Mouse (Mus musculus) gastrocnemius, postnatal 36 days (tissue): Measurements from ENCODE around the gene Tnni2. TPM values are rescaled to one million over a fixed set of nuclear protein-coding genes. Genes with fewer than 3 reads are reported as not detected.
A peak's percentile ranks its signal among the peaks of the same experiment; 100 is the strongest.

Experiments used
- DNase-seq, 2 experiments: peaks; one replicate each; pipeline ENCODE4 v3.0.0; 2022
- intact Hi-C: fragments of 180-260 bp; cut with DNase I; formaldehyde crosslinking; loops from one replicate; pipeline ENCODE4 v1.15.1; 2025
- total RNA-seq, 2 experiments: library from RNA; stranded (reverse); gene quantifications; 2 replicates each; pipeline ENCODE4 v1.2.3; 2021

Gene Tnni2
- total RNA-seq, 2 experiments from 2014 or later = 17,613 to 18,280 TPM

DNA sequence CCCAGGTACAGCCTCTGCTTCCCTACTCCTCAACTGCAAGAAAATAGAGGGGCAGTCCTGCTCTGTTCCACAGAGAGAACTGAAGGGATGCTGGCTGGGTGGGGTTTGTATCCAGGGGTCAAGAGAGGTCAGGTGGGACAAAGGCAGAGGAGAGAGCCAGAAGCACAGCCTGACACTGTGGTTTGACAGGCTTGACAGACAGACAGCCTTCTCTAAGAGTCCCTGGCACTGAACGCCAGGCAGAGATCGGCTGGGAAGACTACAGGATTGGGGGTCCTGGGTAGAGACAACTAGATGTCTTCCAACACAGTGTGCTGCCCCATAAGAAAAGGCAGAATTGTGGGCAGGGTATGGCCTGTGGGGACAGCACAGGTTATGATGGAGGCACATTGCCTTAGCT, 37.0 kb downstream of the Tnni2 start:
- DNase-seq = peak; percentile 3 to 22
- intact Hi-C loops = no loop called here

DNA sequence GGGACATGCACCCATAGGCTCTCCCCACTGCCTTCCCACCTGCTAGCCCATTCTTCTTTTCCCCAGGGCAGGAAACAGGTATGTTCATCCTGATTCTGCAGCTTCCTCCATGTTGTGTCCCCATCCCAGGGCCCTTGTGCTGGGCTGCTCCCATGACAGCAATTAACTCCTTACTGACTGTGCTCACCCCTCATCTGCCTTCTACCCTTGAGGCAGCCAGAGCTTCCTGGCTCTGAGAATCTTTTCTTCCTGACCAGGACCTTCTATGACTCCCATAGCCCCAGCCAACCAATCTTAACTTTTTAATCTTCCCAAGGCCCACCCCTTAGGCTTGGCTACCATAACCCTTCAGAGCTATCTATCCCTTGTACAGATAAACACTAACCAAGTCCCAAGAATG, 37.7 kb downstream of the Tnni2 start:
- peak; percentile 3 to 21 for DNase-seq
- intact Hi-C loops = no loop called here

DNA sequence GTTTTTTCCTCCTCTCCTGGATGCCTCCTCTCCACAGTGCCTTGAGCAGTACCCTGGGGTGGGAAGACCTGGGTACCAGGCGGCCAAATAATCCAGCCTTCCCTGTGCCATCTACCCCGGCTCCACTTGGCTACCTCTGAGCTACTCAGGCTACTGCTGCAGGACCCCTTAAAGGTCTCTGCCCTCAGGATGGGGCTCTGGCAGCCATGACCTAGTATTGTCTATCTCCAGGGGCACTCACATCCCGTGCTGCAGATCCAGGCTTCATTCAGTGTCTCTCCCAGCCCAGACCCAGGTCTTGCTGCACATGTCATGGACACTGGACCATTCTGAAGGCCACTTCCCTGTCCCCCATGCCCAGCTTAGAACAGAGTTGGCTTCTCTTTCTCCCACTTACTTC, 38.3 kb downstream of the Tnni2 start:
- peak in 1 of 2 experiments; percentile 20 for DNase-seq
- intact Hi-C loops = no loop called here

DNA sequence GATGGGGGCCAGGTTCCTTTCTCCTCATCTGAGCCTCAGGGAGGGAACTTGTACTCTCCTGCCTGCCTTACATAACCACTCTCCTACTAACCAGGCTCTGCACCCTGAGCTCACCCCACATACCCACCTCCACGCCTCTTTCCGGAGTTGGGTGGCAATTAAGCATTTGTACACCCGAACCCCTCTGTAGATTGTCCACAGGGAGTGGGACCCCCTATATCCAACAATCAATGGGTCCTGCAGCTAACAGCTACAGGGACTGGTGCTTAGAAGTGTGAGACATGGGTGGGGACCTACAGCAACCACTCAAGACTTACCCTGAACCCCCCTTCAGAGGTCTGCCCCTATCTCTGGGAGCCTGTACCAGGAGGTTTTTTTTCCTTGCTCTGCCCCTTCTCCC, 39.1 kb downstream of the Tnni2 start:
- intact Hi-C loops = no loop called here
- peak in 1 of 2 experiments; percentile 24 for DNase-seq

DNA sequence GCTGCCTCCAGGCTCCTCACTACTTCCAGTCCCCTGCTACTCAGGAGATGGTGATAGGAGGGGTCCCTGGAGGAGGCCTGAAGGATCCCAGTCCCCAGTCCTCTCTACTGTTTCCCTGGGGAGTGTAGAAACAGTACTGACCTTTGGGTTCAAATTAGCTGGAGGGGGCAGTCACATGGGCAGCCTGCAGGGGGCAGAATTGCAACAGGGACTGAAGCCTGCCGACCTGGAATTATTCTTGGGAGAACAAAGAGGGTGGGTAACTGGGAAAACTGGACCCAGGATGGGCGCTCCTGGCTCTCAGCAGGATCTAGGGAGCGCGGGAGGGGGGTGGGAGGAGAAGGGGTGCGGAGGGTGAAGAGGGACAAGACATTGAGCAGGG, 39.6 kb downstream of the Tnni2 start:
- intact Hi-C loops = no loop called here

DNA sequence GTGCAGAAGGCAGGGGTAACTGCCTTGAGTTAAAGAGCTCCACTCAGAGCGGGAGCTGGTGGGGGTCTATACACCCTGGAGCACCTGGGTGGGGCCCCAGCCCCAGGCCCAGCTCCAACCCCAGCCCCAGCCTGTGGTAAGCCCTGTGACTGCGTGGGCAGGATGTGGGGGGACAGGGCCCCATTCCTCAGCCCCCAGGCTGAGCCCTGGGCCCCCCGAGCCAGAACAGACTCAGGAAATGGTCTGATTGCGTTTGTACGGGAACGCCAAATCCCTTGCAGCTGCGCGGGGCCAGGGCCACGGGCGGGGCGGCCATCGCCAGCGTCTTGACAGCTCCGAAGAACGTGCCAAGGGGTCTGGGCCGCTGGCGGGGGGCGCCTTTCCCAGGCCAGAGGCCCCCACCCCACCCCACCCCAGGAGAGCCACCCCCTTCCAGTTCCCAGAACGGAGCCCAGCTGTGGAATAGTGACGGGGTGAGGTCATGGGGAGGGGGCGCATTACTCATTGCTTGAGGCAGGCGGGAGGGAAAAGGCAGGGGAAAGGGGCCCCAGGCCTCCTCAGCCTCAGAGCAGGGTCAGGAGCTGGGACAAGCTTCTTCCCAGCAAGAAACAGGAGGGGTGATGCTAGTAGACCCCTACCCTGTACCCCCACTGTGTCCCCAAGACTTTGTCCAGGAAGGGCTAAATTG, 40.1 kb downstream of the Tnni2 start:
- peak; percentile 66 to 69 for DNase-seq
- intact Hi-C loops = no loop called here

More for the DNA sequence above, 39.6 kb downstream of the Tnni2 start:
- peak; percentile 69 to 75 for DNase-seq

DNA sequence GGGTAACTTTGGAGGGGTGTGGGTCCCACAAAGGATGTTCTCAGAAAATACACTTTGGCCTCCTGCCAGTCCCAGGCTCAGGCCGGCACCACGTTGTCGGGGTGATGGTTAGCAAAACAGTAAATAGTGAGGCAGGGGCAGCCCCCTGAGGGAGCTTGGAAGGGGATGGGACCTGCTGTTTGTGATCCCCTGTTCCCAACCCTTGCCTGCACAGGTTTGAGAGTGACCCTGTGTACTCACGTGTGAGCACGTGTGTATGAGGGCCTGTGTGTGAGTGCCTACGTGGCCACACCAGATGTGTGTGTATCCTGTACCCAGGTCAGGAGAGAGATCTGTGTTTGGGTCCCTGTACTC, 40.6 kb downstream of the Tnni2 start:
- peak in 1 of 2 experiments; percentile 60 for DNase-seq
- intact Hi-C loops = no loop called here

DNA sequence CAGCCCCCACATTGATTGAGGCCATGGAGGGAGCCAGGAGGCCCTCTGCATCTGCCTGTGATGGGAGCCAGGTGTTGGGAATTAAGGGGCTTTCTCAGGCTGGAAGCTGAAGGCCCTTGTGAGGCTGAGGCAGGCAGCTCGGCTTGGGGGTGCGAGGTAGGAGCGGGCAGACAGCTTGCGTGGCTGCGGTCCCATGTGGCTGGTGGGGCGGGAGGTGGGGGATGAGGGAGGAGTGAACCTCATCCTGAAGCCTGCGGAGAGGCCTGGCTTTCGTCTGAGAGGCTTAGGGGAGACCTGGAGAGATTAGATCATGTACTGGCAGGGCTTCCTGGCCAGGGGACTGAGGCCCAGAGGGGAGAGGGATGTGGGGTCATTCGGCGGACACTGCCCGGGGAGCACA, 41.5 kb downstream of the Tnni2 start:
- intact Hi-C loops = no loop called here
- DNase-seq = peak in 1 of 2 experiments; percentile 41

DNA sequence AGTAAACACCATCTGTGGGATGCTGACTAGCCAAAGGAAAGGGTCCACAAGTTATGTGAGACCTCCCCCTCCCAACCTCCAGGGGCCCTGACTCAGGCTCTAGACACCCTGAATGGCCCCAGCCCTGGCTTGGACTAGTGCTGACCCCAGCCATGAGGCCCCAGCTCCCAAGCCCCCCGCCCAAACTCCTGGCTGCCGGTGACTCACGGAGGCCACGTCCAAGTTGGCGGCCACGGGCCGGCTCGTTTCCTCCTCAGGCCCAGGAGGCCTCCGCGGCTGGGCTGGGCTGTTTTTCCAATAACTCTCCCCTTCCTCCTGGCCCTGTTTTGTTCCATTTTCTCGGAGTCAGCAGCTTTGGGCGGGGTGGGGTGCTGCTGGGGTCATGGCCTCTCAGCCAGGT, 43.2 kb downstream of the Tnni2 start:
- DNase-seq = peak; percentile 73 to 77
- intact Hi-C loops = no loop called here

DNA sequence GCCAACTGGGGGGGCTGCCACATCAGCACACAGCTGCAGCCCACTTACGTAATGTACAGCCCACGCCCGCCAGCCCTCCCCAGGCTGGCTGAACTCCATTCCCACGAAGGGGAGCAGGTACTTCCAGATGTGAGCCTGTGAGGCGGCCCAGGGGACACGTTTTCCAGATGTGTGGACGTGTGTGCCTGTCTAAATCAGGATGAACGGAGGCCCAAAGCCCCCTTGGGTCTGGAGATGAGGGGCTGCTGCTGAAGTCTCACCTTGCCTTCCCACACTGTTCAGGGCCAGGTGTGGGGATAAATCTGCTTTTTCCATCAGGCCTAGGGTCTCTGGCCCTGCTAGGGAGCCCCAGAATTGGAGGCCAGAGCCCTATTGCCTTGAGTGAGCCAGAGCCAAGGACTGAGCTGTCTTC, 45.1 kb downstream of the Tnni2 start:
- intact Hi-C loops = no loop called here
- DNase-seq = peak in 1 of 2 experiments; percentile 43

DNA sequence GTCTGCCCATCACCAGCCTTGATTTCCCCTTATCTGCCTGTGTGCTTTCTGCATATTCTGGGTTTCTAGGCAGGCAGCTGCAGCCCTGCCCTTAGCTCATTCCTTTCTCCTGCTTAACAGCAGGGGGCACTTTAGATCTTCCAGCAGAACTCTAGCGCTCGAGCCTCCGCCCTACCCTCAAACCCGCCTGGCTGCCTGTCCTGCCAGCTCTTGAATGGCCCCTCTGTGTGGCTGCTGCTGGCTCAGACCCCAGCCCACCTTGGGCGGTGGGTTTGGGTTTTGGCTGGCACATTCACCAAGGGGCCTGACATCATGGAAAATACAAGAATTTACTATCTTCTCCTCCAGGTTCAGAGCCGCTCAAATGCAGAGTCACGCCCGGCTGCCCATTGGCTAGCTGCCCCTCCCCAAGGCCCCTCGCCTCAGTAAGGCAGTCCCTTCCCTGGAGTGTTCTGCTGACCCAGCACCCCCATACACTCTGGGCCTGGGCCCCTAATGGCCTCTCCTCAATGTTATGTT, 45.8 kb downstream of the Tnni2 start:
- DNase-seq = peak in 1 of 2 experiments; percentile 39
- intact Hi-C loops = no loop called here

DNA sequence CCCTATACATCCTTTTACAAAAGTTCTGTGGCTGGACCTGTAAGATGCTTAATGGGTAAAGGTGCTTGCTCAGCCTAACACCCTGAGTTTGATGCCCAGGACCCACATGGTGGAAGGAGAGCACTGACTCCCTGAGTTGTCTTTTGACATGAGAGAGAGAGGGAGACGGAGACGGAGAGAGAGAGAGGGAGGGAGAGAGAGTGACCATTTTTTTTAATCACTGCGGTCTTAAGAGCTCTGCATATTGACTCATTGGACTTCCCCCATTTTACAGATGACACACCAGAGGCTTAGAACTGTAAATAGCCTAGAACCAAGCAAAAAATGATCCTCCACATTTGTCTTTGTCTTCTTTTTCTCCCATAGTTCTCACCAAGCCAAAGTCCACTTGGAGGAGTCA, 46.4 kb downstream of the Tnni2 start:
- no peak for DNase-seq
- intact Hi-C loops = no loop called here

DNA sequence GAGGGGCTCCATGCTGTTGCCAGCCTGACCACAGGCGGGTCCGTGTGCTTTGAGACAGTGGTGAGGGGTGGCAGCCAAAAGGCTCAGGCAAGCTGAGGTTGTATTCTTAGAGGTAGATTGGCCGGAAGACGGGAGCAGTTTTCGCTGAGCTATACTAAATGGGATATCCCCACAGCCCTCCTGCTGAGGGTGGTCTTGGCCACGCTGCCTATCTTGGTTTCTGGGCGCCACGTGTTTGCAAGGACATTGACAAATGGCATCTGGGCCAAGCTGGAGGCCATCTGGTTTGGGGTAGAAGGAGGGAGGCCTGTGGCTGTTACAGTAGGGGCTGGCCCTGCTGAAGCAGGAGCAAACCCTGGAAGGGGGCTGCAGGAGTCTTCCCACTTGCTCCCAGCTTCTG, 51.9 kb downstream of the Tnni2 start:
- intact Hi-C loops = loop anchor here (10.0 kb wide), 1 partner anchor 159 kb away; no protein-coding TSS in a partner anchor
- no peak for DNase-seq

Other genes with a start within 250 kb of the Tnni2 start
- not detected for gene Krtap5-3, start 240.4 kb upstream of the Tnni2 start, total RNA-seq
- gene Gm7579, start 229.9 kb upstream of the Tnni2 start, total RNA-seq = not detected
- not detected for gene Krtap5-5, start 211.8 kb upstream of the Tnni2 start, total RNA-seq
- gene Gm40460, start 200.7 kb upstream of the Tnni2 start, total RNA-seq = not detected
- not detected for gene Gm2431, start 183.5 kb upstream of the Tnni2 start, total RNA-seq
- not detected for gene Gm4559, start 167.4 kb upstream of the Tnni2 start, total RNA-seq
- gene Krtap5-1, start 144.7 kb upstream of the Tnni2 start, total RNA-seq = not detected
- gene Krtap5-4, start 138.3 kb upstream of the Tnni2 start, total RNA-seq = not detected
- gene Ifitm10, start 68.1 kb upstream of the Tnni2 start, total RNA-seq = 1 to 10 TPM; 2.8 to 6.8 TPM
- gene Gm49369, start 59.1 kb upstream of the Tnni2 start, total RNA-seq = 1 to 10 TPM; 3.9 to 9.2 TPM
- 100 to 1,000 TPM; 330 to 388 TPM for gene Ctsd, start 53.8 kb upstream of the Tnni2 start, total RNA-seq
- gene Syt8, start 7.0 kb upstream of the Tnni2 start, total RNA-seq = not detected
- 10 to 100 TPM; 37.2 to 75.3 TPM for gene Lsp1, start 19.0 kb downstream of the Tnni2 start, total RNA-seq
- gene Tnnt3, start 57.0 kb downstream of the Tnni2 start, total RNA-seq = over 10,000 TPM; 32,612 to 32,921 TPM
- 1 to 10 TPM; 1.8 to 6.1 TPM for gene Mrpl23, start 90.9 kb downstream of the Tnni2 start, total RNA-seq
- 10 to 100 TPM; 87.0 to 98.1 TPM for gene Igf2, start 225.0 kb downstream of the Tnni2 start, total RNA-seq
- under 1 TPM in 1 of 2 experiments, not detected in 1; 0.17 TPM for gene Gm49394, start 228.1 kb downstream of the Tnni2 start, total RNA-seq